Mouse (Mus musculus) lung, embryonic 15.5 days (tissue): ENCODE measurements around the gene Oas1c. TPM values are rescaled to one million over a fixed set of nuclear protein-coding genes. Genes with fewer than 3 reads are reported as not detected.
"Not testable (repeated sequence)": the region's sequence is repeated elsewhere in the genome, so short reads cannot be mapped to it uniquely, and the experiment has no call there.

ENCODE experiments used
- ATAC-seq: fragments of 200-750 bp; cut with Nextera tagmentation; 2 replicates; pipeline ENCODE4 v1.8.0; 2017; ENCODE audit warnings: moderate number of reproducible peaks, borderline replicate concordance; ENCODE audit not compliant: low FRiP score, low TSS enrichment; ENCODE audit errors: extremely low read depth
- H3K27ac ChIP-seq: fragments of 300-500 bp; sonication (generic); 2 replicates; pipeline ENCODE4 v1.5.1; 2015; ENCODE audit warnings: moderate library complexity, mild to moderate bottlenecking, inconsistent platforms
- H3K27me3 ChIP-seq: fragments of 300-500 bp; sonication (generic); 2 replicates; pipeline ENCODE4 v1.6.1; 2015; ENCODE audit warnings: inconsistent platforms
- H3K36me3 ChIP-seq: fragments of 300-500 bp; sonication (generic); 2 replicates; pipeline ENCODE4 v1.6.1; 2015; ENCODE audit warnings: inconsistent platforms
- H3K4me1 ChIP-seq: fragments of 300-500 bp; sonication (generic); 2 replicates; pipeline ENCODE4 v1.6.1; 2015; ENCODE audit warnings: inconsistent platforms
- H3K4me2 ChIP-seq: fragments of 300-500 bp; sonication (generic); 2 replicates; pipeline ENCODE4 v1.6.1; 2015; ENCODE audit warnings: inconsistent platforms, mild to moderate bottlenecking, moderate library complexity
- H3K4me3 ChIP-seq: fragments of 300-500 bp; sonication (generic); 2 replicates; pipeline ENCODE4 v1.5.1; 2015; ENCODE audit warnings: mild to moderate bottlenecking, inconsistent platforms
- H3K9ac ChIP-seq: fragments of 300-500 bp; sonication (generic); 2 replicates; pipeline ENCODE4 v1.6.1; 2015; ENCODE audit warnings: inconsistent platforms
- H3K9me3 ChIP-seq: fragments of 300-500 bp; sonication (generic); 2 replicates; pipeline ENCODE4 v1.6.1; 2016; ENCODE audit warnings: inconsistent platforms
- WGBS: fragments of 180-500 bp; shearing (Covaris S2); methylation state at CpG from one replicate; pipeline ENCODE4 v1.1.7; 2015; 5-methylcytosine and 5-hydroxymethylcytosine counted together
- polyA plus RNA-seq: library from polyadenylated mRNA; unstranded; fragments of >200 nt; fragmentation: Nextera tagmentation; extraction: Ambion mirVana; gene quantifications from 2 replicates; pipeline ENCODE4 v1.2.1, GENCODE M21; 2015

Oas1c gene
- polyA plus RNA-seq, 1 experiment from 2014 or later, result 0.49 TPM

DNA sequence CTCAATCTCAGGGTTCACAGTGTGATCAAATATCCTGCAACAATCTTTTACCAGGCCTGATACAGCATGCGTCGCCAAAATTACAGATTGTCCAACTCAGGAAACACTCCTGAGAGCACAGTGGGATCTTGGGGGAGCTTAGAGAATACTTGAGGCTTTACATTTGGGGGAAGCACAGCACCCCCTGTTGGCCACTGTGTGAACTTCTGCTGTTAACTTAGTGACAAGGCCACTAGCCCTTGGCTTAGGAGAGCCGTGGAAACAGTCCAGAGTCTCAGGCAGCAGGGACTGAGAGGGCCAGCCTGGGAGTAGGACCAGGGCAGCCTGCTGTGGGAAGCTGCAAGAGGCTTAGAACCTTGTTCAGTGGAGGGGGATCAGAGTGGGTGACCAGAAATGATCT lies 3.6 kb upstream of the Oas1c start:
- ATAC-seq, result no peak
- H3K4me3 ChIP-seq, result no peak overlapping the region
- H3K27ac ChIP-seq, result no peak overlapping the region
- peaks cover 4% of the 10 kb centered on the region; the same call in 1 of the 2 replicates for H3K9me3 ChIP-seq
- H3K27me3 ChIP-seq, result no peaks in the 10 kb centered on the region
- H3K9ac ChIP-seq, result no peak overlapping the region
- peaks cover 10% of the 10 kb centered on the region; the same call in 1 of the 2 replicates for H3K4me1 ChIP-seq
- H3K36me3 ChIP-seq, result no peaks in the 10 kb centered on the region
- no peak overlapping the region for H3K4me2 ChIP-seq
- WGBS, result 58% methylated on average over 3 of the region's 3 CpGs

DNA sequence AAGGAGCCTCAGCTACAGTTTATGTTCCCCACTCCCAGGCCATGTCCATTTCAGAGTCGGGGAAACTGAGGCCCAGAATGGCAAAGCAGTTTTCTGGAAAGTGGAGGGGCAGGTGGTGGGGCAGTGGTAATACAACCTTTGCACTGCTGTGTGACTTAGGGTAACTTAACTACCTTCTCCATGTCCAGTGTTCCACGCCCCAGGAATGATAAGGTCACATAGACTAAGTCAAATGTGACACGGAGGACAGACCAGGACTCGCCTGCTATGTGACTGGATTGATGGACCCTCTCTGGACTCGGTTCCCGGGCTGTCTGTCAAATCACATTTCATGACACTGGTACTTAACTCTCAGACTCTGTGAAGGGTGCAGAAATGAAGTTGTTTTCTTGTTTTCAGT lies 709 bp upstream of the Oas1c start:
- Histone ChIP-seq H3K4me2 (peak overlapping the region; percentile 67), H3K9ac (peak overlapping the region; percentile 45), H3K4me3 (peak overlapping the region; percentile 44), H3K27me3 (no peaks in the 10 kb centered on the region), H3K9me3 (no peaks in the 10 kb centered on the region), H3K36me3 (no peaks in the 10 kb centered on the region), H3K27ac (no peak overlapping the region), H3K4me1 (peaks cover 10% of the 10 kb centered on the region; the same call in 1 of the 2 replicates)
- 76% methylated on average over 6 of the region's 6 CpGs for WGBS
- ATAC-seq, result no peak

DNA sequence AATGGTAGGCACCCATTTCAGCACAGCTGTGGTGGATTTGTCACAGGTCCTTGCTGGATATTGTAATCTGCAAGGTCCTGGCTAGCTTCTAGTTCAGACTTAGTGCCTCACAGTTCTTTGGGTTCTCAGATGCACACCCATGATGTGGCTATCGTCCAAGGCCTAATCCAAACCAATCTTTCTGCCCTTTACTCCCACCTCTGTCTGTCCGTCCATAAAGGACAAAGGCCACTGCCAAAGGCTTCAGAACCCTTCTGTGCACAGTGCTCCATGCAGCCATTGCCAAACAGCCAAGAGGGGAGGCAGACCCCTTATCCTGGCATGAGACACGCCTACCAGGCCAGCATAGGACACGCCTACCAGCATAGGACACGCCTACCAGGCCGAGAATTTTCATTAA lies 3.1 kb downstream of the Oas1c start:
- Histone ChIP-seq H3K4me1 (peaks cover 10% of the 10 kb centered on the region; the same call in 1 of the 2 replicates), H3K4me3 (no peak overlapping the region), H3K9me3 (no peaks in the 10 kb centered on the region), H3K27me3 (no peaks in the 10 kb centered on the region), H3K36me3 (no peaks in the 10 kb centered on the region), H3K4me2 (no peak overlapping the region), H3K9ac (no peak overlapping the region), H3K27ac (no peak overlapping the region)
- ATAC-seq, result no peak
- WGBS, result 33% methylated on average over 6 of the region's 6 CpGs

DNA sequence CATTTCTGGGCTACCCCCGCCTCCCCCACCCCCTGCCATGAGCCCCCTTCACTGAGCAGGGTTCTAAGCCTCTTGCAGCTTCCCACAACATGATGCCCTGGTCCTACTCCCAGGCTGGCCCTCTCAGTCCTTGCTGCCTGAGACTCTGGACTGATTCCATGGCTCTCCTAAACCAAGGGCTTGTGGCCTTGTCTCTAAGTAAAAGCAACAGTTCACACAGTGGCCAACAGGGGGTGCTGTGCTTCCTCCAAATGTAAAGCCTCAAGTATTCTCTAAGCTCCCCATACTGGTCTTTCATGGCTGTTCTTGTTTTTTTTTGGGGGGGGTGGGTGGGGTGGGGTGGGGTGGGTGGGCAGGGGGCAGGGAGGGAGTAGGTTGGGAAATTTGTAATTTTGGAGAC lies 5.9 kb downstream of the Oas1c start:
- H3K9ac ChIP-seq, result no peak overlapping the region
- ATAC-seq, result no peak
- no peaks in the 10 kb centered on the region for H3K9me3 ChIP-seq
- no peak overlapping the region for H3K4me2 ChIP-seq
- 77% methylated on average over 1 of the region's 1 CpGs for WGBS
- no peaks in the 10 kb centered on the region for H3K27me3 ChIP-seq
- no peak overlapping the region for H3K27ac ChIP-seq
- no peaks in the 10 kb centered on the region for H3K4me1 ChIP-seq
- no peaks in the 10 kb centered on the region for H3K36me3 ChIP-seq
- H3K4me3 ChIP-seq, result no peak overlapping the region

DNA sequence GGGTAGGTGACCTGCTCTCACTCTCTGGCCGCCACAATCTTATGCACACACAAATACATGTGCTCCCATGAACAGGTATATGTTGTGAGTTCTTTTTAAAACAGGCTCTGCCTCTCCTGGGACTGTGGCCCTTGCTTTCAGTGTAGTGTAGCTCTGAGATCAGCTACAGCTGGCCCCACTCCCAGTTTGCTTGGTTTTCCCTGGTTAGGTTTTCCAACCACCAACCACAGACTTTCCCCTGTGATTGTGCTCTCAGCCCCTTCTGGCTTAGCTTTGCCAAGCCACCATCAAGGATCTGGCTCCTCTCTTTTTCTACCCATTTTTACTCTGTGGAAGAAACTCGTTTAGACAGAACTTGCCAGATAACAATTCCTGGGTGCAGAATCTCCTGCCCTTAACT lies 8.7 kb downstream of the Oas1c start:
- 51% methylated on average over 2 of the region's 2 CpGs for WGBS
- H3K4me2 ChIP-seq, result no peak overlapping the region
- no peak overlapping the region for H3K9ac ChIP-seq
- H3K36me3 ChIP-seq, result no peaks in the 10 kb centered on the region
- no peak overlapping the region for H3K4me3 ChIP-seq
- no peak for ATAC-seq
- H3K9me3 ChIP-seq, result no peaks in the 10 kb centered on the region
- no peak overlapping the region for H3K27ac ChIP-seq
- no peaks in the 10 kb centered on the region for H3K4me1 ChIP-seq
- no peaks in the 10 kb centered on the region for H3K27me3 ChIP-seq

DNA sequence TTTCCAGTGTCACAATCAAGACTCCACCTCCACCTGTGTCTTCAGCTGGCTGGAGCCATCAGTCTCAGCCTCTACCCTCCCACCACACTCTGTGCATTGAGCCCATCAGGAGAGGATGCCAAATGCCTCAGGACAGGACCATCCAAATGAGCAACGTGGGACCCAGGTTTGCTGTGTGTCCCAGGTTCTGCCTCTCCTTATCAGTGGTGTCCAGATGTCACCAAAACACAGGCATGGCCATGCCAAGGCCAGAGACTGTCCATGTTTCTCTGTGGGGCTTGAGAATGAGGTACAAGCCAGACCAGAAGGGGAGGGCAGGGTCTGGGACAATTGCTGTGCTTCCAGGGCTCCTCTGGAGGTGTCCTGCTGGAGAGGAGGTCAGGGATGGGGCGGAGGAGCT lies 13.4 kb downstream of the Oas1c start:
- H3K4me1 ChIP-seq, H3K9ac ChIP-seq, ATAC-seq, H3K4me2 ChIP-seq, H3K9me3 ChIP-seq, H3K27me3 ChIP-seq, H3K27ac ChIP-seq, H3K36me3 ChIP-seq, H3K4me3 ChIP-seq: not testable (repeated sequence)
- WGBS, result 63% methylated on average over 2 of the region's 2 CpGs

DNA sequence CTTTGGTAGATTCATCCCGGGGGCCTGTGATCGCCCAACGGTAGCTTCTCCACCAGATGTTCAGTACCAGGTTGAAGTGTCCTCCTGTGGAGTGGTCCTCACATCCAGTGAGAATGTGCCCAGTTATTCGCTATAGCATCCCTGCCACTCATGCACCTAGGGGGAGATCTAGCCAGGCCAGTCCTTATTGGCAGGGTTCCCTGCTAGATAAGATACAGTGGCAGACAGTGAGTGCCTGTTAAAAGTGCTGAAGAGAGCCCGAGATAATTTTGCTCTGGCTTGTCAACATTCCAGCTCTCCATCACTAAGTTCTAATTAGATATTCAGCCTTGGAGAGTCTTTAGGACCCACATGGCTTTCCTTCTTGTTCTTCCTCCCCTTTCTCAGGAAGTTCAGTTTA lies 14.2 kb downstream of the Oas1c start:
- not testable (repeated sequence) for H3K4me3 ChIP-seq, ATAC-seq, H3K4me1 ChIP-seq, H3K27ac ChIP-seq, H3K4me2 ChIP-seq, H3K36me3 ChIP-seq, H3K9ac ChIP-seq, H3K27me3 ChIP-seq, H3K9me3 ChIP-seq
- 63% methylated on average over 5 of the region's 5 CpGs for WGBS

DNA sequence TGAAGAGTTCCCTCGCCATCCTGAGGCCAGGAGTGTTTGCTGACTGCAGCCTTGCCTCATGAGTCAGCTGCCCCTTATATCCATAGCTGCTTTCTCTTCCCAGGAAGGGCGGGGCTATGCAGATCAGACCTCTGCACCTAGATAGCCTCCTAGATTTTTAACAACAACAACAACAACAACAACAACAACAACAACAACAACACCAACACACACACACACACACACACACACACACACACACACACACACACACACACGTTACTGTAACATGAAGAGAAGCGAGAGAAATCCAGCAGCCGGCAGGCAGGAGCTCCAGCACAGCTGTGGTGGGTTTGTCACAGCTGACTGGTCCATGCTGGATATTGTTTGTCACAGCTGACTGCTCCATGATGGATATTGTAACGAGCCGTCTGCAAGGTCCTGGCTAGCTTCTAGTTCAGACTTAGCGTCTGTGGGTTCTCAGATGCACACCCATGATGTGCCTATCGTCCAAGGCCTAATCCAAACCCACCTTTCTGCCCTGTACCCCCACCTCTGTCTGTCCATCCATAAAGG lies 16.8 kb downstream of the Oas1c start, which contains the start of gene Oas1e:
Gene Oas1e, minus strand, starts transcription at position 51 of the 555 bp plus-strand sequence.
- 39% methylated on average over 9 of the region's 9 CpGs for WGBS
- H3K9ac ChIP-seq, H3K27me3 ChIP-seq, H3K4me3 ChIP-seq, ATAC-seq, H3K27ac ChIP-seq, H3K4me2 ChIP-seq, H3K9me3 ChIP-seq, H3K36me3 ChIP-seq, H3K4me1 ChIP-seq: not testable (repeated sequence)

DNA sequence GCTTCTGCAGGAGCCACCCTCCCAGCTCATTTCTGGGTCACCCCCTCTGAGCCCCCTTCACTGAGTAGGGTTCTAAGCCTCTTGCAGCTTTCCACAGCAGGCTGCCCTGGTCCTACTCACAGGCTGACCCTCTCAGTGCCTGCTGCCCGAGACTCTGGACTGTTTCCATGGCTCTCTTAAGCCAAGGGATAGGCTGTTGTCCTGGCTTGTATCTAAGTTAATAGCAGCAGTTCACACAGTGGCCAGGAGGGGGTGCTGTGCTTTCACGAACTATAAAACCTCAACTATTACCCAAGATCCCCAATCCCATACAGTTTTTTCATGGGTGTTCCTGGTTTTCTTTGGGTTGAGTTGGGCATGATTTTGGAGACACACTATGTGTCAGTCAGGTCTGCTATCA lies 19.3 kb downstream of the Oas1c start:
- WGBS, result 19% methylated on average over 2 of the region's 2 CpGs
- Histone ChIP-seq H3K27me3 (0 out of 2 replicates have a peak, but pooled peaks cover 6% of the 10 kb centered on the region), H3K9ac (no peak overlapping the region), H3K27ac (no peak overlapping the region), H3K9me3 (no peaks in the 10 kb centered on the region), H3K4me1 (no peaks in the 10 kb centered on the region), H3K36me3 (no peaks in the 10 kb centered on the region), H3K4me3 (no peak overlapping the region), H3K4me2 (no peak overlapping the region)
- no peak for ATAC-seq

DNA sequence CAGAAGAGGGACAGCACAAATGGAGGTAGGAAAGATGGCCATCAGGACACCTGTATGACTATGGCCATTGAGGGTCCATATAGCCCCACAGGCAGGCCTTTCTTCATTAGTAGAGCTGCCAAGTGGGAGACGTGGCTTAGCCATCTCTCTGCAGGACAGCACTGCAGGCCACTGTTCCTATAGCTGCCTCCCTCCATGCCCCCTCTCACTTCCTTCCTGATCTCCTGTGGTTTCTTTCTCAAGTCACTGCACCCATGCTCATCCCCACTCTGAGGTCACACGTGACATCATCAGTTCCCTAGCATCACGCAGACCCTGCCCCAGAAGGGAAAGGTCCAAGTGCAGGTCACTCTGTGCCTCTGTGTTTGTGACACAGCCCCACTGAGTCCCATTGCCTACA lies 25.3 kb downstream of the Oas1c start:
- H3K4me1 ChIP-seq, result no peaks in the 10 kb centered on the region
- H3K4me3 ChIP-seq, result no peak overlapping the region
- ATAC-seq, result no peak
- no peak overlapping the region for H3K4me2 ChIP-seq
- H3K9me3 ChIP-seq, result no peaks in the 10 kb centered on the region
- H3K36me3 ChIP-seq, result no peaks in the 10 kb centered on the region
- 56% methylated on average over 3 of the region's 3 CpGs for whole genome bisulfite sequencing
- H3K27me3 ChIP-seq, result 0 out of 2 replicates have a peak, but pooled peaks cover 6% of the 10 kb centered on the region
- H3K27ac ChIP-seq, result no peak overlapping the region
- H3K9ac ChIP-seq, result no peak overlapping the region

DNA sequence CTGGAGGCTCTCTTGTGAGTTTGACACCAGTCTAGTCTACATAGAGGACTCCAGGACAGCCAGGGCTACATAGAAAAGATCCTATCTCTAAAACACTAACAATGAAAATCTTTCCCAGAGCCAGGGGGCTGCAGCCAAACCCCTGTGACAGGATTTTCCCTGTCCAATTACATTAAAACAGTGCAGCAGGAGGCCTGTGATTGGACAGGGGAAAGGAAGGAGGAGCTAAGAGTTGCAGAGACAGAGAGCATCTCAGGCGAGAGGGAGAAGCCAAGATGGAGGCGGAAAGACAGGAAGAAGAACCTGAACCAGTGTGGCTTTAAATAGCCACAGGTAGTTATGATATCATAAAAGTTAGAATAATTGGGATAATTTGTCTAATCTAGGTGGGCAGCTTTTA lies 29.9 kb downstream of the Oas1c start:
- no peak for ATAC-seq
- Histone ChIP-seq H3K4me3 (no peak overlapping the region), H3K4me1 (no peaks in the 10 kb centered on the region), H3K27ac (no peak overlapping the region), H3K4me2 (no peak overlapping the region), H3K9ac (no peak overlapping the region), H3K9me3 (no peaks in the 10 kb centered on the region), H3K36me3 (no peaks in the 10 kb centered on the region), H3K27me3 (no peaks in the 10 kb centered on the region)
- WGBS, result 61% methylated on average over 2 of the region's 2 CpGs

DNA sequence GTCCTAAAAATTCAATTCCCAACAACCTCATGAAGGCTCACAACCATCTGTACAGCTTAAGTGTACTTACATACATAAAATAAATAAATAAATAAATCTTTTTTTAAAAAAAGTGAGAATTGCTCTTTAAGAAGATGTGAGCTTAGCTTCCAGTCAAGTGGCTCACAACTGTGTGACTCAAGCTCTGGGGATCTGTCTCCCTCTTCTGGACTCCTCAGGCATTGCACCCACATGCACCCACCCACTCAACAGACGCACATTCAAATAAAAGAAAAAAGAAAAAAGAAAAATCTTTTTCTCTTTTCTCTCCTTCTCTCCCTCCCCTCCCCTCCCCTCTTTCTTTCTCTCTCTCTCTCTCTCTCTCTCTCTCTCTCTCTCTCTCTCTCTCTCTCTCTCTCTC lies 30.7 kb downstream of the Oas1c start:
- Histone ChIP-seq H3K36me3 (no peaks in the 10 kb centered on the region), H3K9me3 (no peaks in the 10 kb centered on the region), H3K9ac (no peak overlapping the region), H3K27me3 (no peaks in the 10 kb centered on the region), H3K27ac (no peak overlapping the region), H3K4me3 (no peak overlapping the region), H3K4me1 (no peaks in the 10 kb centered on the region), H3K4me2 (no peak overlapping the region)
- no peak for ATAC-seq
- 67% methylated on average over 1 of the region's 1 CpGs for WGBS

DNA sequence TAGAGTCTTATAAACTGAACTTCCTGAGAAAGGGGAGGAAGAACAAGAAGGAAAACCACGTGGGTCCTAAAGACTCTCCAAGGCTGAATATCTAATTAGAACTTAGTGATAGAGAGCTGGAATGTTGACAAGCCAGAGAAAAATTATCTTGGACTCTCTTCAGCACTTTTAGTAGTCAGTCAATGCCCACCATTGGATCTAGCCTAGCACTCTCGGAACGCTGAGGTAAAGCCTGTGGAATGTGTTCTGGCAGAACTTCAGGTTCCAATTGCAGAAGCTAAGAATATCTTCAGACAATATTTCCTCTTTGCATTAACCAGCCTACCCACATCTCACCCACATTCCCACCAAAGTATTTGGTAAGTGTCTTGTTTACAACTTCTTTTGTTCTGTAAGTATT lies 32.4 kb downstream of the Oas1c start:
- H3K9ac ChIP-seq, result no peak overlapping the region
- H3K4me1 ChIP-seq, result no peaks in the 10 kb centered on the region
- WGBS, result 28% methylated on average over 3 of the region's 3 CpGs
- no peaks in the 10 kb centered on the region for H3K36me3 ChIP-seq
- no peak overlapping the region for H3K4me3 ChIP-seq
- no peak overlapping the region for H3K4me2 ChIP-seq
- H3K27me3 ChIP-seq, result no peaks in the 10 kb centered on the region
- ATAC-seq, result no peak
- no peaks in the 10 kb centered on the region for H3K9me3 ChIP-seq
- no peak overlapping the region for H3K27ac ChIP-seq
